Mouse (Mus musculus) mature B cell (primary cell): ENCODE results near the gene Txndc9.
"Not testable (repeated sequence)": the region's sequence is repeated elsewhere in the genome, so short reads cannot be mapped to it uniquely, and the experiment has no call there.

Experiments used
- in situ Hi-C: fragments of 300-500 bp; cut with MboI; formaldehyde crosslinking; loops from 2 replicates; pipeline ENCODE4 v1.14.3; 2019

Txndc9 gene

GRCm38 (mm10) chr1:37976666-37977065 is 21.0 kb downstream of the Txndc9 start:
- in situ Hi-C loops = not testable (repeated sequence)

DNA sequence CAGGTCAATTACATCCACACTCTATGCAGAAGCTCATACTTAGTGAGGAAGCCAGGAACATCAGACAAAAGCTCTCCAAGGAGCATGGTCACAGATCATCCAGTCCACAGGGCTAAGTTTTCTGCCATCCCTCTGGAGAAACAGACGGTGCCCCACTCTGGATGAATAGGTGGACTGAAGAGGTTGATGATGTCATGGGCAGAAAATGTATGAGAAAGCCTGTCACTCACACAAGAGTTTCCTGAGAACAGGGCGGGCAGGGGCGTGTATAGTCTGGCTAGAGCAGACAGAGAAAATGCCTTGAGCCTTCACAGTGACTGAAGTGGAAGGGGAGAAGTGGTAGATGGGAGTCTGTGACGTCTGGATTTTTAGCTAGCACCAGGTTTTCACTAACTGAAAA is 26.2 kb downstream of the Txndc9 start:
- in situ Hi-C loops = no loop called here

DNA sequence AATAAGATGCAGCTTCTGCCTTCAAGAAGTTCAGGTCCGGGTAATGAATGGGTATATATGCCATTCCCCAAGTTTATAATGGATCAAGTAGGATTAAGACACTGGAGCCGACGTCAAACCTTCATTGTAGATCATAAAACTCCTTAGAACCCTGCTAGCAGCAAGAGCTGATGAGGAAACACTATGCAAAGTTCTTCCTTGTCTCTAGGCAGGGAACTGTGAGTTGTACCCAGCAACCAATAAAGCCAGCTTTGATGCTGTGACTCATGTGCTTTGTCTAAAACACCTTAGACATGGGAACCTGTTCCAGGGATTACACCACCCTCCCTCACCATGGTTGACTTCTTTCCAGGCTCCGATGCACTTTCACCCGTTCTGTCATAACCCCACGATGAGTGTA is 28.9 kb downstream of the Txndc9 start:
- in situ Hi-C loops = no loop called here

GRCm38 (mm10) chr1:37965571-37965970 is 32.1 kb downstream of the Txndc9 start:
- in situ Hi-C loops = no loop called here

DNA sequence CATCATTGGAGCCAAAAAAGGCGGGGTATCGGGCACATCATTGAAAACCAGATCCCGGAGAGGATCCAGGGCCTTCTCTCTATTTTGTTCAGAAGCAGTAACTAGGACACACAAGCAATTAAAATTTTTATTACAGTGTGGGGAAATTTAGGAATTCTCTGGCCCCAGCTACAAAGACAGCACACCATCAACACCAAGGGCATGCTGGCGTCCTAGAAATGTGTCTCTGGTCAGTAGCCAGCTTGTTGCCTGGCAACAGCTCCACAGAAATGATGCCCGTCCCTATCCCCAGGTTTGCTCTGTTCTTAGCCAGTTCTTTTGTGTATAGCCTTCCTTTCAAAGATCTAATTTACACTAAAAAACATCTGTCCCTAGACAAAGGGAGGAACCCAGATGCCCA is 38.2 kb downstream of the Txndc9 start:
- in situ Hi-C loops = no loop called here

- in situ Hi-C loops = no loop called here
These were observed 39.2 kb downstream of the Txndc9 start for GRCm38 (mm10) chr1:37958516-37958915.

DNA sequence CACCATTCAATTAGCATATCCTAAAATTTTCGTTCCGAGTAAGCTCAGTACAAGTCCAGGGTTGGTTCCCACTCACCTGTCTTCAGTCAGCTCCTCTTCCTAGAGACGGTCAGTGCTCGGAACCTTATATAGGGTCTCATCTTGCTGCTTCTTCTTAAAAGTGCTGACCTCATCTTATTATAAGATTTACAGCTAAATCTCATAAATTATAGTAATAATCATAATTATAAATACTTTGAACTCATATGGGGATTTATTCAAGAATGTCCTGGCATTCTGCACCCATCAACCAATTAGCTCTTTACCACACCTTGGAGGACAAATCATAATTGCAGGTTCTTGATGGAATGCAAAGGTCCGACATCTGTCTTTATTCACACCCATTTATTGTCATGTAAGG is 40.0 kb downstream of the Txndc9 start, which contains the start of gene Lyg1:
TSS of gene Lyg1 (minus strand) at position 101 of the 400 bp plus-strand sequence.
- in situ Hi-C loops = no loop called here

- in situ Hi-C loops = no loop called here
These were observed 40.8 kb downstream of the Txndc9 start for GRCm38 (mm10) chr1:37956690-37957431.

DNA sequence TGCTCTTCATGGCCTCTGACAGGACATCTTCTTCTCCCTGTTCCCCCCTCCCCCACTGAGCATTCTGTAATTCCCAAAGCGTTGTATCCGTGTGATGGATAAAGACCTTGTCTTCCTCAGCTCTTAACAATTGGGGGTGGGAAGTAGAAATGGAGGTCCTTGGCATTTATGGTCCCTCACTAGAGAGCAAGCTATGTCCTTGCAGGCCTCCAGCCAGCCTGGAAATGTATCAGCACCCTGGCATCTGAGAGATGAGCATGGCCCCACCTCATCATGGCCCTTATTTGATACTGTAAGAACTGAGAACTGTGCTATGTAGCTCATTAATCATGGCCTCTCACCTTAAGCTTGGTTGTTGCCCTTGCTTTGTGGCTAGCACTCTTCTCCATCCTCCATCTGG is 42.4 kb downstream of the Txndc9 start:
- in situ Hi-C loops = no loop called here

GRCm38 (mm10) chr1:37954786-37955185 is 42.9 kb downstream of the Txndc9 start:
- in situ Hi-C loops = no loop called here

GRCm38 (mm10) chr1:37948906-37949305 is 48.8 kb downstream of the Txndc9 start:
- in situ Hi-C loops = no loop called here
